Mouse (Mus musculus) testis, adult 2 months (tissue): ENCODE results near the gene Pnkd. TPM values are rescaled to one million over a fixed set of nuclear protein-coding genes. Genes with fewer than 3 reads are reported as not detected.
A peak's percentile ranks its signal among the peaks of the same experiment; 100 is the strongest.

Experiments
- H3K27ac ChIP-seq: fragments of 200-500 bp; 2 replicates; pipeline ENCODE4 v1.5.1; 2012; ENCODE audit warnings: low read depth, low read length; ENCODE audit not compliant: control insufficient read depth, insufficient read depth
- H3K27me3 ChIP-seq: fragments of 200-500 bp; 2 replicates; pipeline ENCODE4 v1.6.1; 2012; ENCODE audit warnings: mild to moderate bottlenecking, low read length, moderate library complexity; ENCODE audit not compliant: control insufficient read depth, insufficient read depth
- H3K36me3 ChIP-seq: fragments of 200-500 bp; 2 replicates; pipeline ENCODE4 v1.6.1; 2012; ENCODE audit warnings: mild to moderate bottlenecking, low read length; ENCODE audit not compliant: control insufficient read depth, insufficient read depth
- H3K4me1 ChIP-seq: fragments of 200-500 bp; 2 replicates; pipeline ENCODE4 v1.6.1; 2012; ENCODE audit warnings: low read length; ENCODE audit not compliant: control insufficient read depth, insufficient read depth
- H3K4me3 ChIP-seq: fragments of 200-500 bp; 2 replicates; pipeline ENCODE4 v1.5.1; 2012; ENCODE audit warnings: low read depth, mild to moderate bottlenecking, low read length, moderate library complexity, mixed read lengths; ENCODE audit not compliant: control insufficient read depth
- CTCF ChIP-seq: fragments of 200-500 bp; IDR thresholded peaks from 2 replicates; pipeline ENCODE4 v1.5.1; 2012; ENCODE audit warnings: low read depth, mild to moderate bottlenecking, inconsistent platforms, low read length, moderate library complexity; ENCODE audit not compliant: control insufficient read depth, insufficient read depth, insufficient replicate concordance
- POLR2A ChIP-seq: fragments of 200-500 bp; IDR thresholded peaks from 2 replicates; pipeline ENCODE4 v1.6.1; 2012; ENCODE audit warnings: low read depth, mild to moderate bottlenecking, inconsistent platforms, low read length, moderate library complexity; ENCODE audit not compliant: control insufficient read depth
- polyA plus RNA-seq: library from polyadenylated mRNA; depleted of rRNA; stranded (reverse); fragments of >200 nt; gene quantifications from 2 replicates; pipeline ENCODE4 v1.2.3, GENCODE M21; 2012

Gene Pnkd
- polyA plus RNA-seq, 1 experiment, result 119 TPM

DNA sequence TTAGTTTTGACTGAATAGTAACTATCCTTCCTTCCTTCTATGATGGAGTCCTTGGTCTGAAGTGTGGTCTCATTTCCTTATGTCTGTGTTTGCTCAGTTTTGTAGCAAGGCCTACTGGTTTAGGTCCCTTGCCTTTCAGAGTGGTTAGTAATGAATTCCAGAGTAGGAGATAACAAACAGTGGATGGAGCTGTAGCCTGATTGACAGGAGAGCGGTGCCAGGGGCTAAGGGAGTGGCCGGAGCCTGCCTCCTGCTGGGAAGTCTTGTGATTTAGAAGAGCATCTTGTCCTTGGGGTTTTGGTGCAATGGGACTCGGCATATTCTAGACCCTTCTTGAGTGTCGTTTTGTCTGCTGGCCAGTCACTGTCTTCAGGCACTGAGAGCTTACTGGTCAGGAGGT lies 27.9 kb upstream of the Pnkd start:
- Histone ChIP-seq H3K27me3 (no peaks in the 10 kb centered on the region), H3K4me3 (no peak overlapping the region), H3K4me1 (no peaks in the 10 kb centered on the region), H3K27ac (no peak overlapping the region), H3K36me3 (peaks cover 4% of the 10 kb centered on the region)
- TF ChIP-seq POLR2A (no peak), CTCF (no peak)

DNA sequence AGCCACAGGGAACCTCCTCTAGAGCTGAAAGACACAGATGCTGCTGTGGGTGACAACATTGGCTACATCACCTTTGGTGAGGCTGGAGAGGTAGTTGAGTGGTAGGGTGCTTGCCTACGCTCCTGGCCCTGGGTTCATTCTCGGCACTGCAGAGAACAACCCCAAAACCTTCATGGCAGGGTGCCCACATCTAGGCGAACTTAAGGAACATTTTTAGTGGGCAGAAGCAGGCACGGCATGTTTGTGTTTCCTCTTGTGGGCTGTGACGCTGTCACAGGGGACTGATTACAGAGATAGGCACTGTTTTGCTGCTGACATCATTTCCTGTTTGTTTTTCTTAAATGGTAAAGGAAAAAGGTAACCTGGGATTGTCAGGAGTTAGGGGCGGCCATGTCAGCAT lies 22.2 kb upstream of the Pnkd start:
- no peaks in the 10 kb centered on the region for H3K27me3 ChIP-seq
- no peak overlapping the region for H3K4me3 ChIP-seq
- no peaks in the 10 kb centered on the region for H3K4me1 ChIP-seq
- H3K36me3 ChIP-seq, result peaks cover 1% of the 10 kb centered on the region
- H3K27ac ChIP-seq, result no peak overlapping the region
- TF ChIP-seq POLR2A, result no peak
- no peak for TF ChIP-seq CTCF

DNA sequence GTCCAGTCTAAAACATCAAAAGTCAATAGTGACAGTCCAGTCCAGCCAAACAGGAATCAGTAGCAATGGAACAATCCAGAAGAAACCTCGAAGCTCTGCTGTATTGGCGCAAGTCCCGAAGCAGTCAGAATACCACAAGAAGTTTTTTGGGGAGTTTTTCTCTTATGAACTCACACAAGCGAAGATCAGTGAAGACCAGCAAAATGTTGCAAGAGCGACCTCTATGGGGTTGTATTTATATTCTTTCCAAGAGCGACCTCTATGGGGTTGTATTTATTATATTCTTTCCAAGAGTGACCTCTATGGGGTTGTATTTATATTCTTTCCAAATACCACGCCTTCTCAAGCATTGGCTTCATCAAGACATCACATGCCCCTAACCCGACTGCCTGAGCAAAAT lies 16.0 kb upstream of the Pnkd start:
- Histone ChIP-seq H3K27me3 (no peaks in the 10 kb centered on the region), H3K4me1 (no peaks in the 10 kb centered on the region), H3K27ac (no peak overlapping the region), H3K36me3 (peaks cover 1% of the 10 kb centered on the region), H3K4me3 (no peak overlapping the region)
- no peak for TF ChIP-seq CTCF
- TF ChIP-seq POLR2A, result no peak

DNA sequence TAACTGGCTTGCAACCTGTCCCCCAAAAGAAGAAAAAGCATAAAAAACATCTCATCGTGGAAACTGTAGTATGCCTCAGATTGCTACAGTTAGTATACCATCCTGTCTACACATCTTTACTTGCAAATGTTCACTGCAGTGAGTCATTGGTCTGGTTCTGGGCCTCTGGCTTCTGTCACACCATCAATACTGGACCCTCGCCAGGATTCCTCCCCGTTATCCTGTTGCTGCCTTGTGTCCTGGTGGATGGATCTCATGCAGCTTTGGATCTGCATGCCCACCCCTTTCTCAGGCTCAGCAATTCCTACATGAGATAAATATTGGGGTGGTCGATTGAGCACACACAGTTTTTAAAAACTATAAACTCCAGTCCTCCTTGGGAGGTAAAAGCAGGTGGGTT lies 13.1 kb upstream of the Pnkd start:
- H3K27ac ChIP-seq, result no peak overlapping the region
- no peak for TF ChIP-seq POLR2A
- TF ChIP-seq CTCF, result no peak
- H3K27me3 ChIP-seq, result no peaks in the 10 kb centered on the region
- H3K4me3 ChIP-seq, result no peak overlapping the region
- H3K4me1 ChIP-seq, result no peaks in the 10 kb centered on the region
- H3K36me3 ChIP-seq, result no peaks in the 10 kb centered on the region; the same call in 1 of the 2 replicates

DNA sequence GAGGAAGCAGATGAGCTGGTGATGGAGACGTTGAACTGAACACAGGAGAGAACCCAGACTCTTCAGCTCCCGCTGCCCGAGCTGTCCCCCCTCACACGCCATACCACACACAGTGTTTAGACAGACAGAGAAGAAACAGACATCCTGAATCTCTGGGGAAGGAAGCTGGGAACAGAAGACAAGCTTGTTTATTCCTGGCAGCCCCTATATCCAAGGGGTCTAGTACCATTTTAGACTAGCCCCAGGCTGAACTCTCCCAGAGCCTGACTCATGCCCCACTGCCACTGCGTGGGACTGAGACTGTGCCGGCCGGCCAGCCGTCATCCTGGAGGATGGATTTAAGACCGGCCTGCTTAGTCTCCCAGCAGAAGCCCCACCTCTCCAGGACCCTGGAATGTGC lies 9.7 kb upstream of the Pnkd start:
- Histone ChIP-seq H3K27ac (no peak overlapping the region), H3K4me1 (peaks cover 3% of the 10 kb centered on the region), H3K4me3 (no peak overlapping the region), H3K36me3 (no peaks in the 10 kb centered on the region), H3K27me3 (no peaks in the 10 kb centered on the region)
- no peak for TF ChIP-seq CTCF
- no peak for TF ChIP-seq POLR2A

DNA sequence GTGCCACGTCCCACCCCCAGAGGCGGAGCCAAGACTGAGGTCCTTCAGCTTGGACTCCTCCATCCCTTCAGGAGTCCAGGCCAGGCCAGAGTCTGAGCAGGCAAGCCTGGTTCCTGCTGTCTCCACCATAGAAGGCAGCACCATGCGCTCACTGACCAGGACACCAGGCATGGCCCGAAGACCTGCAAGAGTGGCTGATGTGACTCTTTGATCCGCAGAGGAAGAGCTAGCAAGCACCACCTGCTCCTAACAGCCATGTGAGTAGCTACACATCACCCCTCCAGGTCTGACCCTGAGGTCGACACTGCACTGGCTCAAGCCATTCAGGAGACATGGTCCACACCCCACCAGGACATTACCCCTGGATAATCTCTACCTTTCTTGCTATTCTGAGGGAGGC lies 7.7 kb upstream of the Pnkd start:
- H3K4me3 ChIP-seq, result no peak overlapping the region
- H3K4me1 ChIP-seq, result peaks cover 3% of the 10 kb centered on the region
- no peak for TF ChIP-seq CTCF
- no peak overlapping the region for H3K27ac ChIP-seq
- peaks cover 5% of the 10 kb centered on the region for H3K36me3 ChIP-seq
- H3K27me3 ChIP-seq, result no peaks in the 10 kb centered on the region

DNA sequence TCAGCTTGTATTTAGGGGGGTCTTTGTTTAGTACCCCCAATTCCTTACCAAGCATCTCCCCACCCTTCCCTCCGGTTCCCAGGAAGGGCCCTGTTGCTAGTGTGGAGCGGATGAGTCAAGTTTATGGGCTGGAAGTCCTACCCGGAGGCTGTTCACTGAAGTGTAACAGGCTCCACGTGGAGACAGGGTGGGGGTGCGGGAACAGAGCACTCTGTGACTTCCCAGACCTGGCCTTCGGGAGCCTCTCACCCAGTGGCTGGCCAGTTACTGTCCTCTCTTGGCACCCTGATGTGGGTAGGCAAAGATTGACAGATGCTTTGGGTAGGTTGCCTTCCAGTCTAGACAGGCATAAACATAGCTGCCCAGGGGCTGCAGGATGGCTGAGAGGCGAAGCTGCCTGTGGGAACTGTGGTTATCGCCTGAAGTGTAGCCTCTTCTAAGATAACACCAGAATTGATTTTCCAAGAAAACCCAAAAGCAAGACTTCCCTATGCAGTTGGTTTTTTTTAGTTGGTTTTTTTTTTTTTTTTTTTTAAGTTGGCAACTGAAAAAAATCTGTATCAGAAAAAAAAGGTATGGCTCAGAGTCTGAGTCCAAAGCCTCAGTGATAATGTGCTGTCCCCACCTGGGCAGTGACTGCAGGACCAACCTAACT lies 6.7 kb upstream of the Pnkd start:
- Histone ChIP-seq H3K27me3 (no peaks in the 10 kb centered on the region), H3K36me3 (peaks cover 13% of the 10 kb centered on the region), H3K4me3 (no peak overlapping the region; the same call in 1 of the 2 replicates), H3K4me1 (peaks cover 3% of the 10 kb centered on the region), H3K27ac (no peak overlapping the region)
- TF ChIP-seq POLR2A, result no peak
- TF ChIP-seq CTCF, result no peak

DNA sequence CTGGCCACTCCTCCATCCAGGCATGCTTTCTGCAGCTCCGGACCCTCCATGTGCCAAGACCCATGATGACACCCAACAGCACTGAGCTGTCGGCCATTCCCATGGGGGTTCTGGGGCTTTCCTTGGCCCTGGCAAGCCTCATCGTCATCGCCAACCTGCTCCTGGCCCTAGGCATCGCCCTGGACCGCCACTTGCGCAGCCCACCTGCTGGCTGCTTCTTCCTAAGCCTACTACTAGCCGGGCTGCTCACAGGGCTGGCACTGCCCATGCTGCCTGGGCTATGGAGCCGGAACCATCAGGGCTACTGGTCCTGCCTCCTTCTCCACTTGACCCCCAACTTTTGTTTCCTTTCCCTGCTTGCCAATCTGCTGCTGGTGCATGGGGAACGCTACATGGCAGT lies 6.2 kb upstream of the Pnkd start, which contains the start of gene Gpbar1:
Gpbar1 (plus strand) TSS at position 13 of the 400 bp plus-strand sequence.
- H3K4me1 ChIP-seq, result peaks cover 3% of the 10 kb centered on the region
- H3K27ac ChIP-seq, result no peak within 1 kb of the TSS
- H3K36me3 ChIP-seq, result peaks cover 14% of the 10 kb centered on the region
- TF ChIP-seq POLR2A (no peak), CTCF (no peak)
- no peaks in the 10 kb centered on the region for H3K27me3 ChIP-seq
- peak within 1 kb of the TSS; percentile 86 for H3K4me3 ChIP-seq
